Mouse (Mus musculus) A20 (cell line): ENCODE results near the gene Ppp4r3a.

ENCODE experiments used
- DNase-seq: peaks from one replicate; pipeline ENCODE4 v3.0.0-alpha.2; 2011; ENCODE audit warnings: low read depth, low spot score

The Ppp4r3a gene

DNA sequence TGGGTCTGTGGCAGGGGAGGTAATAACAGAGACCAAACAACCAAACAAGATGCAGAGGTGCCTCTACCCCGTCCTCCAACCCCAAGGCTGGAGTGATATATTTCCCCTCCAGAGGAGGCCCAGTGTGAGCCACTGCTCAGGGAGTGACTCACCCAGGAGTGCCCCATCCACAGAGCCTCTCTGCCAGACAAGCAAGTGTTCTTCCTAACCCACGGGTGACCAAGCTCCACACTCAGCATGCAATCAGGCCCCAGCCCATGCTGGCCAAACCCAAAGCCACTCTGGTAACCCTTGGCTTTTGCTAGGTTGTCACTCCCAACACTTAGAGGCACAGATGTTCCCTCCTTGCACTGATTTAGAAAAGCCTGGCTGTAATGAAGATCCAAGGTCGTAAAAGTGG lies 90.4 kb downstream of the Ppp4r3a start:
- DNase-seq, result no peak

DNA sequence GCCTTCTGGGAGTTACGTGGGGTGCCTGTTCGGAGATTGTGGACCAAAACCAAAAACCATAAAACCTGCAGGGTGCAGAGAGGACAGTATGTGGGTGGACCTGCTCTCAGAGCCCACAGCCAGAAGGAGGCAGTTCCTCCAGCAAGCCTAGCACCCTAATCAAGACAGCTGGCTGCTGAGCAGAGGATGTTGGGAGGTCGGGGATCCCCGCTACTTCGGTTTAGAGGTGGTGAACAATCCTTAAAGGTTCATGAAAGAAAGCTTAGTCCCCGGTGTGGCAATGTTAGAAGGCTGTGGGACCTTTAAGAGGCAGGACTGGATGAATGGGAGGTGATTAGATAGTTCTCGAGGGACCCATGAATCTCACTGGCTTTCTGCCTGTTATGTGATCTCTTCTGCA lies 91.0 kb downstream of the Ppp4r3a start:
- DNase-seq, result no peak

DNA sequence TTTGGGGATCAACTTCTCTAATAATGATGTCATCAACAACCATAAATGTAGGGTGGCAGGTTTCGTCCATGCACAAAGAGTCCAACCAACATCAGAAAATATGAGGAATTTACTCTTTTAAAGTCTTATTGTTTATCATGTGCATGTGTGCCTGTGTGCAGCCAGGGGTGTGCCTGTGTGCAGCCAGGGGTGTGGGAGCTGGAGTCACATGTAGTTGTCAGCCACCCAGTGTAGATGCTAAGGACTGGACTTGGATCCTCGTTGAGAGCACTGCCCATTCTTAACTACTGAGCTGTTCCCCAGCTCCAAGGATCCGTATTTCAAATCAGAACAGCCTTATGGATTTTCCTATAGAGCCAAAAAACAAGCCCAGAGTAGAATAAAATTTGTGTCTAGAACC lies 92.4 kb downstream of the Ppp4r3a start:
- no peak for DNase-seq

DNA sequence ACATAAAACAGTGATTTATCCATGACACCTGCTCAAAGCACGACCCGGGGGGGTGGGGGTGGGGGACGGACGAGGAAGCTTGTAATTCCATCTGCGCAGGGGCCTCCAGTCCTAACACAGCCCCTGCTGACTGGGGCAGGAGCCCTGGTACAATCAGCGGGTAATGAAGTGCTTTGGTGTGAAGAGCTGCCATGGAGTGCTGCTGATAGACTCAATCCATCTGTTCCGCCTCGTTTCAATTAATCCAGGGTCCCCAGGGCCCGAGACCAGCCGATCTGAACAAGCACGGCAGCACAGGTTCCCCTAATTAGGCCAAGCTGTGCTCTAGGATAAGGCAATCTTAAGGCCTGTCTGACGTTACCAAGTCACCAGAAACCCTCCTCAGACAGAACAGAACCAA lies 93.2 kb downstream of the Ppp4r3a start:
- no peak for DNase-seq

DNA sequence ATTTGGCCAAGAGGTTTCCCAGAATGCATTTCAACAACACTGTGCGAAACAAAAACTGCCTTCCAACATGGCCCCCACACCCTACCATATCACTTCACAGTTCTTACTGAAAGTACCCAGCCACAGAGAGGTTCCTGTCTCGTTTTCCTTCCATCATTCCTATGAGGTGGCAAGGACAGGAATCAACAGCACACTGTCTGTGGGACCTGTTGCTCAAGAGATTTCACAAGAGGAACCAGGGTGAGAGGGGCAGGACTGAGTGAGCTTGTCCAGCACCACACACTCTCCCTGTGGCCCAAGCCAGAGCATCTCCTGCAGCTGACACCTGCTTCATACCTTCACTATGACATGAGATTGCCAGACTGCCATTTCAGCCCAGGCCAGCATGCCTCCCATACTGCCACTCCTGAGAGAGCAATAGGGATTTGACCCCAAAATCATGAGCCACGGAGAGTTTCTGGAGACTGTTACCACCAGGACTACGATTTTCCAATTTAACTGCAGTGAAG lies 93.7 kb downstream of the Ppp4r3a start:
- DNase-seq, result no peak
